ENCODE assay signal across 8 mouse cellular contexts in genomic region chr4:136284891-136285290, GRCm38 (mm10). TPM values are rescaled to one million over a fixed set of nuclear protein-coding genes. Genes with fewer than 3 reads are reported as not detected.
A peak's percentile ranks its signal among the peaks of the same experiment; 100 is the strongest.
DNase-seq lines count a peak whose midpoint lies in the region; ATAC-seq and TF ChIP-seq lines count a peak whose summit lies in the region.

No protein-coding gene starts in this region.

- 9% methylated on average over 6 of the region's 6 CpGs for whole genome bisulfite sequencing in heart, embryonic 15.5 days
- 43% methylated on average over 6 of the region's 6 CpGs for WGBS in liver, embryonic 12.5 days (ENCODE audit: insufficient replicate concordance)
- WGBS in neural tube, embryonic 15.5 days, result 20% methylated on average over 6 of the region's 6 CpGs

- H3K4me3 ChIP-seq in layer of hippocampus, adult 2 months, result peak overlapping the region; percentile 92
- H3K4me3 ChIP-seq in heart, embryonic 15.5 days, result peak overlapping the region; percentile 75
- peak overlapping the region; percentile 69 for H3K4me3 ChIP-seq in liver, embryonic 12.5 days
- H3K4me3 ChIP-seq in neural tube, embryonic 15.5 days (replicated peaks), result peak overlapping the region; percentile 78

- no peak for DNase-seq in layer of hippocampus, adult 2 months (ENCODE audit: low spot score in 2 of 2)
- DNase-seq in layer of hippocampus, adult 9-10 months (ENCODE audit: low spot score), result no peak
- DNase-seq in cerebellum, adult 8-10 months, result peak; percentile 42
- DNase-seq in thymus, postnatal 4 days, result no peak
- DNase-seq in testis, postnatal 10 days (ENCODE audit: low spot score), result no peak

- H3K9ac ChIP-seq in heart, embryonic 15.5 days, result peak overlapping the region; percentile 46
- H3K9ac ChIP-seq in liver, embryonic 12.5 days, result peak overlapping the region; percentile 70
- peak overlapping the region; percentile 56 for H3K9ac ChIP-seq in neural tube, embryonic 15.5 days (replicated peaks)

- peaks cover 30% of the 10 kb centered on the region for H3K36me3 ChIP-seq in heart, embryonic 15.5 days
- H3K36me3 ChIP-seq in liver, embryonic 12.5 days, result peaks cover 28% of the 10 kb centered on the region
- H3K36me3 ChIP-seq in neural tube, embryonic 15.5 days, result peaks cover 26% of the 10 kb centered on the region

- H3K27me3 ChIP-seq in heart, embryonic 15.5 days, result no peaks in the 10 kb centered on the region
- peaks cover 16% of the 10 kb centered on the region for H3K27me3 ChIP-seq in liver, embryonic 12.5 days (replicated peaks)
- H3K27me3 ChIP-seq in neural tube, embryonic 15.5 days (replicated peaks), result peaks cover 12% of the 10 kb centered on the region

- H3K27ac ChIP-seq in layer of hippocampus, adult 2 months, result peak overlapping the region; percentile 98
- H3K27ac ChIP-seq in heart, embryonic 15.5 days, result peak overlapping the region; percentile 98
- peak overlapping the region; percentile 59; the same call in 1 of the 2 replicates for H3K27ac ChIP-seq in liver, embryonic 12.5 days
- peak overlapping the region; percentile 89 for H3K27ac ChIP-seq in neural tube, embryonic 15.5 days (replicated peaks)

- peaks cover 46% of the 10 kb centered on the region for H3K4me1 ChIP-seq in heart, embryonic 15.5 days (replicated peaks)
- peaks cover 27% of the 10 kb centered on the region for H3K4me1 ChIP-seq in liver, embryonic 12.5 days
- peaks cover 45% of the 10 kb centered on the region for H3K4me1 ChIP-seq in neural tube, embryonic 15.5 days

- H3K9me3 ChIP-seq in heart, embryonic 15.5 days (replicated peaks), result no peaks in the 10 kb centered on the region
- H3K9me3 ChIP-seq in liver, embryonic 12.5 days (replicated peaks), result peaks cover 7% of the 10 kb centered on the region; the same call in 1 of the 2 replicates
- H3K9me3 ChIP-seq in neural tube, embryonic 15.5 days (replicated peaks), result no peaks in the 10 kb centered on the region

- no peak for TF ChIP-seq CTCF in layer of hippocampus, adult 2 months (conservative IDR thresholded peaks at IDR 0.05)

- no peak for ATAC-seq in heart, embryonic 15.5 days (replicated peaks; ENCODE audit: insufficient number of reproducible peaks, insufficient read depth, low FRiP score, low read depth)
- ATAC-seq in liver, embryonic 12.5 days, result no peak
- no peak for ATAC-seq in neural tube, embryonic 15.5 days (ENCODE audit: low FRiP score)

- H3K4me2 ChIP-seq in heart, embryonic 15.5 days, result peak overlapping the region; percentile 91
- H3K4me2 ChIP-seq in liver, embryonic 12.5 days, result peak overlapping the region; percentile 87
- peak overlapping the region; percentile 94 for H3K4me2 ChIP-seq in neural tube, embryonic 15.5 days

RNA-seq across cellular contexts. Expression of gene Zfp46, which starts 0.4 kb away (rescaled TPM):
- 10 to 100 TPM; 44.2 to 49.0 TPM for total RNA-seq in layer of hippocampus, adult 2 months (2021)
- 18.3 and 21.5 TPM in 2 replicates for polyA plus RNA-seq in heart, embryonic 15.5 days (2015; fragmentation: Nextera tagmentation; extraction: Ambion mirVana)
- 5.5 and 5.7 TPM in 2 replicates for polyA plus RNA-seq in liver, embryonic 12.5 days (2016; fragmentation: Nextera tagmentation; extraction: Ambion mirVana)
- 34.7 and 37.5 TPM in 2 replicates for polyA plus RNA-seq in neural tube, embryonic 15.5 days (2015; fragmentation: Nextera tagmentation; extraction: Ambion mirVana)

RNA-seq across cellular contexts. Expression of gene Hnrnpr, which starts 25.9 kb away (rescaled TPM):
- 100 to 1,000 TPM in 1 of 2 experiments, 10 to 100 TPM in 1; 91.6 to 102 TPM for total RNA-seq in layer of hippocampus, adult 2 months (2021)
- 84.3 and 107 TPM in 2 replicates for polyA plus RNA-seq in heart, embryonic 15.5 days (2015; fragmentation: Nextera tagmentation; extraction: Ambion mirVana)
- 84.7 and 87.9 TPM in 2 replicates for polyA plus RNA-seq in liver, embryonic 12.5 days (2016; fragmentation: Nextera tagmentation; extraction: Ambion mirVana)
- polyA plus RNA-seq in neural tube, embryonic 15.5 days (2015; fragmentation: Nextera tagmentation; extraction: Ambion mirVana), result 182 and 188 TPM in 2 replicates

RNA-seq across cellular contexts. Expression of gene Tcea3, which starts 37.4 kb away (rescaled TPM):
- not detected for total RNA-seq in layer of hippocampus, adult 2 months (2021)
- polyA plus RNA-seq in heart, embryonic 15.5 days (2015; fragmentation: Nextera tagmentation; extraction: Ambion mirVana), result 47.7 and 61.6 TPM in 2 replicates
- 9.8 and 11.1 TPM in 2 replicates for polyA plus RNA-seq in liver, embryonic 12.5 days (2016; fragmentation: Nextera tagmentation; extraction: Ambion mirVana)
- 2.2 and 2.5 TPM in 2 replicates for polyA plus RNA-seq in neural tube, embryonic 15.5 days (2015; fragmentation: Nextera tagmentation; extraction: Ambion mirVana)
